Mouse (Mus musculus) liver, postnatal 0 days (tissue): ENCODE measurements around the gene Coa6.

Experiments
- CTCF ChIP-seq: sonication (generic); IDR thresholded peaks from 2 replicates; pipeline ENCODE4 v1.5.1; 2016; ENCODE audit warnings: antibody characterized with exemption, low read depth
- EP300 ChIP-seq: IDR thresholded peaks from 2 replicates; pipeline ENCODE4 v1.6.1; 2016; ENCODE audit warnings: antibody characterized with exemption, low read depth, mild to moderate bottlenecking

GRCm38 (mm10) chr8:126422920-126423300 is 595 bp downstream of the Coa6 start:
- TF ChIP-seq CTCF (no peak), EP300 (no peak)
